In genomic region chr6:31592128-31592527, GRCm38 (mm10) we compare ENCODE assay signal across 14 mouse cellular contexts. TPM values are rescaled to one million over a fixed set of nuclear protein-coding genes. Genes with fewer than 3 reads are reported as not detected.
DNase-seq lines count a peak whose midpoint lies in the region; ATAC-seq and TF ChIP-seq lines count a peak whose summit lies in the region.
"Had no signal": no experiment of that assay in that cellular context is flagged by ENCODE, and none has a peak within 500 bp of the region (broad histone marks: within the 10 kb centered on the region; RNA-seq: fewer than 3 reads in every experiment).

No protein-coding gene starts in this region.

- H3K4me1 ChIP-seq in heart, postnatal 0 days (ENCODE audit: control insufficient read depth, insufficient read depth), result peaks cover 9% of the 10 kb centered on the region; the same call in 1 of the 2 replicates
- peaks cover 33% of the 10 kb centered on the region for H3K4me1 ChIP-seq in midbrain, embryonic 10.5 days
- peaks cover 9% of the 10 kb centered on the region for H3K4me1 ChIP-seq in midbrain, postnatal 0 days (ENCODE audit: insufficient read depth, low read length)
- peaks cover 96% of the 10 kb centered on the region for H3K4me1 ChIP-seq in liver, embryonic 13.5 days (replicated peaks)

- H3K4me2 ChIP-seq in heart, postnatal 0 days (ENCODE audit: low read depth, low read length), result no peak overlapping the region
- H3K4me2 ChIP-seq in midbrain, postnatal 0 days (ENCODE audit: low read depth, low read length, poor library complexity, severe bottlenecking), result no peak overlapping the region
- H3K4me2 ChIP-seq in liver, embryonic 13.5 days, result peak overlapping the region; percentile 53
- H3K4me2 ChIP-seq: limb, embryonic 13.5 days; midbrain, embryonic 12.5 days had no signal

- no peak for DNase-seq in heart, postnatal 0 days (ENCODE audit: low spot score)
- DNase-seq in heart, postnatal 10 days, result no peak
- no peak for DNase-seq in midbrain, embryonic 10.5 days (ENCODE audit: low spot score)
- no peak for DNase-seq in midbrain, postnatal 0 days (ENCODE audit: low spot score)
- peak; percentile 71 for DNase-seq in liver, embryonic 13.5 days
- DNase-seq in cerebellum, adult 11-12 months, result no peak
- DNase-seq: adrenal gland, postnatal 25 days; cerebellum, adult 11 months had no signal

- H3K36me3 ChIP-seq in heart, postnatal 0 days (replicated peaks; ENCODE audit: control insufficient read depth, insufficient read depth, low read length), result no peaks in the 10 kb centered on the region
- H3K36me3 ChIP-seq in midbrain, embryonic 10.5 days, result no peaks in the 10 kb centered on the region
- no peaks in the 10 kb centered on the region for H3K36me3 ChIP-seq in midbrain, postnatal 0 days (ENCODE audit: insufficient read depth, low read length)
- no peaks in the 10 kb centered on the region for H3K36me3 ChIP-seq in liver, embryonic 13.5 days
- H3K36me3 ChIP-seq: limb, embryonic 13.5 days; midbrain, embryonic 12.5 days had no signal

- TF ChIP-seq CTCF in heart, postnatal 0 days (IDR thresholded peaks at IDR 0.05; ENCODE audit: low read depth), result no peak
- no peak for TF ChIP-seq CTCF in midbrain, postnatal 0 days (IDR thresholded peaks at IDR 0.05)

- no peaks in the 10 kb centered on the region for H3K27me3 ChIP-seq in heart, postnatal 0 days (ENCODE audit: control insufficient read depth, insufficient read depth, low read length)
- H3K27me3 ChIP-seq in midbrain, embryonic 10.5 days (ENCODE audit: low read depth, poor library complexity, severe bottlenecking), result no peaks in the 10 kb centered on the region
- no peaks in the 10 kb centered on the region for H3K27me3 ChIP-seq in midbrain, postnatal 0 days (ENCODE audit: insufficient read depth, low read length)
- H3K27me3 ChIP-seq in liver, embryonic 13.5 days, result no peaks in the 10 kb centered on the region
- H3K27me3 ChIP-seq: limb, embryonic 13.5 days; midbrain, embryonic 12.5 days had no signal

- ATAC-seq in heart, postnatal 0 days (ENCODE audit: insufficient read depth, low read depth), result no peak
- no peak for ATAC-seq in midbrain, postnatal 0 days (ENCODE audit: low FRiP score)
- ATAC-seq in liver, embryonic 13.5 days (ENCODE audit: low read depth), result peak; percentile 67
- no peak for ATAC-seq in inflammation-experienced regulatory T-cells, adult 6 months
- ATAC-seq: hindbrain, postnatal 0 days had no signal

- peak overlapping the region; percentile 82; the same call in 1 of the 2 replicates for H3K27ac ChIP-seq in heart, postnatal 0 days (ENCODE audit: low read depth)
- H3K27ac ChIP-seq in midbrain, embryonic 10.5 days (replicated peaks), result peak overlapping the region; percentile 50
- no peak overlapping the region for H3K27ac ChIP-seq in midbrain, postnatal 0 days (ENCODE audit: low read depth, low read length)
- H3K27ac ChIP-seq in liver, embryonic 13.5 days, result peak overlapping the region; percentile 92
- H3K27ac ChIP-seq: hindbrain, postnatal 0 days; left cerebral cortex, adult 2 months; midbrain, embryonic 12.5 days had no signal

- no peak overlapping the region for H3K4me3 ChIP-seq in heart, postnatal 0 days (ENCODE audit: low read depth, low read length)
- H3K4me3 ChIP-seq in midbrain, embryonic 10.5 days, result no peak overlapping the region
- H3K4me3 ChIP-seq in midbrain, postnatal 0 days (ENCODE audit: low read depth, low read length), result no peak overlapping the region
- no peak overlapping the region for H3K4me3 ChIP-seq in liver, embryonic 13.5 days (replicated peaks)
- H3K4me3 ChIP-seq: left cerebral cortex, adult 2 months; limb, embryonic 13.5 days; midbrain, embryonic 12.5 days had no signal

- WGBS in heart, postnatal 0 days, result 15% methylated on average over 2 of the region's 2 CpGs
- WGBS in midbrain, embryonic 10.5 days, result 81% methylated on average over 2 of the region's 2 CpGs
- WGBS in midbrain, postnatal 0 days, result 76% methylated on average over 2 of the region's 2 CpGs
- 17% methylated on average over 2 of the region's 2 CpGs for WGBS in liver, embryonic 13.5 days (ENCODE audit: insufficient replicate concordance)

- intact Hi-C loops in heart, postnatal 10 days (cut with DNase I), result loop anchor here (5.0 kb wide), 1 partner anchor 35 kb away; no protein-coding TSS in a partner anchor

- no peak for TF ChIP-seq EP300 in heart, postnatal 0 days (IDR thresholded peaks at IDR 0.05; ENCODE audit: low read depth)

- no peak overlapping the region for H3K9ac ChIP-seq in heart, postnatal 0 days (replicated peaks; ENCODE audit: low read depth, low read length)
- H3K9ac ChIP-seq in midbrain, postnatal 0 days (replicated peaks; ENCODE audit: low read length, poor library complexity, severe bottlenecking), result no peak overlapping the region
- peak overlapping the region; percentile 64 for H3K9ac ChIP-seq in liver, embryonic 13.5 days
- H3K9ac ChIP-seq: limb, embryonic 13.5 days; midbrain, embryonic 12.5 days had no signal

- no peaks in the 10 kb centered on the region for H3K9me3 ChIP-seq in heart, postnatal 0 days (replicated peaks; ENCODE audit: control insufficient read depth, low read length)
- no peaks in the 10 kb centered on the region for H3K9me3 ChIP-seq in midbrain, embryonic 10.5 days (replicated peaks)
- H3K9me3 ChIP-seq in midbrain, postnatal 0 days (ENCODE audit: low read length), result no peaks in the 10 kb centered on the region
- H3K9me3 ChIP-seq in liver, embryonic 13.5 days (replicated peaks), result no peaks in the 10 kb centered on the region
- H3K9me3 ChIP-seq: limb, embryonic 13.5 days; midbrain, embryonic 12.5 days had no signal

RNA-seq across cellular contexts. Expression of gene Podxl, which starts 28.3 kb away (rescaled TPM):
- total RNA-seq in heart, postnatal 0 days (2014; rRNA removed; ENCODE audit: low replicate concordance), result 44.0 and 83.1 TPM in 2 replicates
- 14.9 and 17.6 TPM in 2 replicates for polyA plus RNA-seq in heart, postnatal 0 days (2015; fragmentation: Nextera tagmentation; extraction: Ambion mirVana)
- total RNA-seq in heart, postnatal 10 days (2021), result 100 to 1,000 TPM; 106 to 113 TPM
- polyA plus RNA-seq in midbrain, embryonic 10.5 days (2016; fragmentation: Nextera tagmentation; extraction: Ambion mirVana), result 19.7 and 22.4 TPM in 2 replicates
- 15.1 and 16.3 TPM in 2 replicates for total RNA-seq in midbrain, postnatal 0 days (2014; rRNA removed)
- polyA plus RNA-seq in midbrain, postnatal 0 days (2015; fragmentation: Nextera tagmentation; extraction: Ambion mirVana), result 5.7 and 6.0 TPM in 2 replicates
- 10.9 and 13.5 TPM in 2 replicates for polyA plus RNA-seq in liver, embryonic 13.5 days (2015; fragmentation: Nextera tagmentation; extraction: Ambion mirVana)
- polyA plus RNA-seq in inflammation-experienced regulatory T-cells, adult 6 months (2017; shearing (Covaris generic)), result under 1 TPM; 0.06 to 0.38 (median 0.11) TPM
- total RNA-seq: CH12.LX had no signal
